Mouse (Mus musculus) C2C12 (cell line): Measurements from ENCODE around the gene Clk2. TPM values are rescaled to one million over a fixed set of nuclear protein-coding genes. Genes with fewer than 3 reads are reported as not detected.

Source experiments
- H3K27me3 ChIP-seq: one replicate; pipeline ENCODE4 v1.6.1; 2011; ENCODE audit not compliant: control insufficient read depth, insufficient read depth, insufficient read length
- H3K36me3 ChIP-seq: one replicate; pipeline ENCODE4 v1.6.1; 2011; ENCODE audit not compliant: control insufficient read depth, insufficient read depth
- H3K4me3 ChIP-seq: one replicate; pipeline ENCODE4 v1.5.1; 2011; ENCODE audit warnings: mild to moderate bottlenecking, control low read depth; ENCODE audit not compliant: poor library complexity, insufficient read depth, severe bottlenecking
- H3K79me2 ChIP-seq: one replicate; pipeline ENCODE4 v1.6.1; 2011; ENCODE audit not compliant: control insufficient read depth, insufficient read depth
- H3K79me3 ChIP-seq: one replicate; pipeline ENCODE4 v1.6.1; 2011; ENCODE audit warnings: low read depth, control low read depth
- H3ac ChIP-seq: one replicate; pipeline ENCODE3; 2011; ENCODE audit warnings: low read depth; ENCODE audit not compliant: control insufficient read depth, insufficient read length
- CEBPB ChIP-seq: IDR thresholded peaks from one replicate; pipeline ENCODE4 v1.6.1; 2011; ENCODE audit warnings: low read depth, mild to moderate bottlenecking, control low read depth, moderate library complexity
- CTCF ChIP-seq: IDR thresholded peaks from one replicate; pipeline ENCODE4 v1.5.1; 2011; ENCODE audit not compliant: control insufficient read depth, insufficient read depth, insufficient read length
- FOSL1 ChIP-seq: IDR thresholded peaks from one replicate; pipeline ENCODE4 v1.8.0; 2011; ENCODE audit warnings: mild to moderate bottlenecking, low read length; ENCODE audit not compliant: poor library complexity, insufficient read depth, severe bottlenecking
- MAX ChIP-seq: IDR thresholded peaks from one replicate; pipeline ENCODE4 v1.6.1; 2011; ENCODE audit warnings: mild to moderate bottlenecking, control low read depth
- MYOD1 ChIP-seq: IDR thresholded peaks from one replicate; pipeline ENCODE4 v1.6.1; 2011; ENCODE audit warnings: low read depth; ENCODE audit not compliant: control insufficient read depth, insufficient read length
- MYOG ChIP-seq: IDR thresholded peaks from one replicate; pipeline ENCODE4 v1.6.1; 2011; ENCODE audit not compliant: control insufficient read depth, insufficient read length; ENCODE audit errors: extremely low read depth
- USF1 ChIP-seq: IDR thresholded peaks from one replicate; pipeline ENCODE4 v1.6.1; 2011; ENCODE audit warnings: low read depth, mild to moderate bottlenecking, control low read depth, moderate library complexity
- polyA plus RNA-seq: library from polyadenylated mRNA; unstranded; fragments of >200 nt; fragmentation: generic; extraction: Trizol; gene quantifications from one replicate; pipeline ENCODE4 v1.2.1, GENCODE M21; 2012; ENCODE audit warnings: missing spikeins

The Clk2 gene
- polyA plus RNA-seq, 1 experiment: 14.5 TPM

DNA sequence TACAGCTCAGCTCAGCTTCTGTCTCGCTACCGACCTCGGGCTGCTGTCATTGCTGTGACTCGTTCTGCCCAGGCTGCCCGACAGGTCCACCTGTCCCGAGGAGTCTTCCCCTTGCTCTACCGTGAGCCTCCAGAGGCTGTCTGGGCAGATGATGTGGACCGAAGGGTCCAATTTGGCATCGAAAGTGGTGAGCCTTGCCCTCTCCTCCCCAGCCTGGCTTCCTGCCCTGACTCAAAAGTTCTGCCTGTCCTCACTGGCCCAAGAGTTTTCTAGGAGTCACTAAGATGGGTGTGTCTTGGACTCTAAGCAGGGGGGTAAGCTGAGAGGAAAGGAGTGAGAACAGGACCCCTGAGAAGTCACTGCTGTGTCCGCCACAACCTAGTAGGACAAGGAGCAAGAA, 19.8 kb upstream of the Clk2 start:
- Histone ChIP-seq H3K36me3 (no peaks in the 10 kb centered on the region), H3K27me3 (peaks cover 84% of the 10 kb centered on the region), H3ac (no peak overlapping the region), H3K79me2 (no peaks in the 10 kb centered on the region), H3K4me3 (no peak overlapping the region), H3K79me3 (no peaks in the 10 kb centered on the region)
- TF ChIP-seq FOSL1 (no peak), CEBPB (no peak), MYOG (no peak), MYOD1 (no peak), USF1 (no peak), CTCF (no peak), MAX (no peak)

DNA sequence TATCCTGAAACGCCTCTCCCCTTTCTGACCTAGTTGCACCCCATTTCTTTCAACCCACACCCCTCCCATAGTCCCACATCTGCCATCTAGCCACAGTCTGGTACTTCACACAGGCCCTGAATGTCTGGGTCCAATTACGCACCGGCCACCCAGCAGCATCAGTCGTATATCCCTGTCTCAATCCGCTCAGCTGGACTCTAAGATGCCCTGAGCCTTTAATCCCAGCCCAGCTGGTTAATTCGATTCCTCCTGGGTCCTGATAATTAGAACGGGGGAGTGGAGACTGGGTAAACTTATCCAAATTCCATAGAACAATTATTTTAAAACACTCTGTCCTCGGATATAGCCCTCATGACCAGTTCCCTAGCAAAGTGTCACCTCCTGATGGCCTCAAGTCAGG, 19.0 kb upstream of the Clk2 start:
- no peaks in the 10 kb centered on the region for H3K36me3 ChIP-seq
- H3K79me3 ChIP-seq: no peaks in the 10 kb centered on the region
- H3K27me3 ChIP-seq: peaks cover 85% of the 10 kb centered on the region
- no peak overlapping the region for H3ac ChIP-seq
- H3K4me3 ChIP-seq: no peak overlapping the region
- no peaks in the 10 kb centered on the region for H3K79me2 ChIP-seq
- no peak for TF ChIP-seq USF1
- TF ChIP-seq MYOD1: no peak
- no peak for TF ChIP-seq CTCF
- no peak for TF ChIP-seq MYOG
- no peak for TF ChIP-seq FOSL1
- no peak for TF ChIP-seq CEBPB
- TF ChIP-seq MAX: no peak

DNA sequence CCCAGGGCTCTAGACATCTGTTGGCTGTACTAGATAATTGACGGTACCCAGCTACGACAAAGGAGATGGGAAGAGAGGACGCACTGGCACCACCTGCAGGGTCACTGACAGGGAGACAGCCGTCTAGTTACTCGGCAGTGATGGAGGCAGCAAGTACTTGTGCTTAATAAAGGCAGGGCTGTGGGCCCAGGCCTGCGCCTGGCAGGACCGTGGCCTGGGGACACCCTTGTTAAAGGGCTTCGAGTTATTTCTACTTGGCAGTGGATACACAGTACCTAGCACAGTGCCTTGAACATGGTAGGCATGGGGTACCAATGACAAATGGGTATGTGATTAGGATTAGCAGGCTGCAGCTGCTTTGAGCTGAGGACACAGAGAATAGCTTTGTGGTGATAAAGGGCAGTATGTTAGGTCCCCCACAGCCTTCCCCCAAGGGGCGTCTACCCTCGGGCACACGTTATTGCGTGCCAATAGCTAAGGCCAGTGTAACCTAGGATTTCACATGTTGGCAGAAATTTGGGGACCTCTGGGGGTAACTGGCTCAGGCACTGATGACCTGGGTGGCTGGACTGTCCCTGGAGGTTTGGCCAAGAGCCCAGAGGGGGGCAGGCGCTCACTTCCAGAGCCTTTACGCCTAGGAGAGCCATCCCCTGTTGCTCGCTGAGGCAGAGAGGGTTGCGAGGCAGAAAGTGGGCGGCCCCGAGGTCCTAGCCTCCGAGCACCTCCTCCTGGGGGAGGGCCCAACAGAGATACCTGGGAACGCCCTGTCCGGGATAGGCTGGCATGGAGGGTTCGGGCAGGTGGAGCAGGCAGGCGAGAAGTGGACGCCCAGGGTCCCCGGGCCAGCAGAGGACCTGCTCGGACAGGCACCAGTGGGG, 17.3 kb upstream of the Clk2 start:
- H3K4me3 ChIP-seq: no peak overlapping the region
- H3K27me3 ChIP-seq: peaks cover 77% of the 10 kb centered on the region
- TF ChIP-seq FOSL1 (no peak), MYOG (no peak), CTCF (no peak), MYOD1 (no peak), USF1 (no peak), CEBPB (no peak), MAX (no peak)
- H3ac ChIP-seq: no peak overlapping the region
- H3K36me3 ChIP-seq: no peaks in the 10 kb centered on the region
- H3K79me2 ChIP-seq: no peaks in the 10 kb centered on the region
- no peaks in the 10 kb centered on the region for H3K79me3 ChIP-seq

DNA sequence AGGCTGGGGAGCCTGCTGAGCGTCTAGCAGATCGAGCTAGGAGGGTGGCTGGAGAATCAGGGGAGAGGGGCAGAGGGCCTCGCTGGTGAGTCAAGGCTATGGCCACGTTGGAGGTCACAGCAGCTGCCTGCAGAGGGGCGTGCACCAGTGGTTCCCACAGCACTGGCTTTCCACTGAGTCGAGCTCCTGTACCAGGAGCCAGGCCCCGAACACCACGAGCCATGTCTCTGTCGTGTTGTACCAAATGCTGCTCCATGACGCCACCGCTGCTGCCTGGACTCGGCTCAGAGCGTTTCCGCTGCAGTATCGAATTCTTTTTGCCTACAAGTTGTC, 16.6 kb upstream of the Clk2 start:
- H3K4me3 ChIP-seq: no peak overlapping the region
- peaks cover 77% of the 10 kb centered on the region for H3K27me3 ChIP-seq
- H3ac ChIP-seq: no peak overlapping the region
- no peaks in the 10 kb centered on the region for H3K36me3 ChIP-seq
- H3K79me2 ChIP-seq: no peaks in the 10 kb centered on the region
- no peaks in the 10 kb centered on the region for H3K79me3 ChIP-seq
- TF ChIP-seq MAX (no peak), CEBPB (no peak)

DNA sequence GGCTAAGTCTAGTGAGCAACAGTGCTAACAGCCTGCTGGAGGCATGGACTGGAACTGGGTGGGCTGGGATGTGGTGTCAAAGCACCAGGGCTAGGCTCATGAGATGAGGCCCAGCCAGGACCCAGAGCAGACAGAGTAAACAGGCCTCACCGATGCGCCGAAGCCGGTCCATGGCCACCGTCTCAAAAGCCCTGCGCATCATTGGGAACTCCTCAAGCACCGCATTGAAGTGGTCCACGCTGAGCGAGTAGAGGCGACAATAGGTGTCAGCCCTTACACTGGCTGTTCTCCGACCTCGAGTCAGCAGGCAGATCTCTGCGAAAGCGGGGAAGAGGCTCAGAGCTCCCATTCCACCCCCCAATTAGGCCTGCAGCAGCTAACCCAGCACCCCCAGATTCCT, 16.0 kb upstream of the Clk2 start:
- H3K4me3 ChIP-seq: no peak overlapping the region
- no peaks in the 10 kb centered on the region for H3K79me2 ChIP-seq
- TF ChIP-seq FOSL1 (no peak), USF1 (no peak), CTCF (no peak), CEBPB (no peak)
- H3K36me3 ChIP-seq: no peaks in the 10 kb centered on the region
- H3K27me3 ChIP-seq: peaks cover 71% of the 10 kb centered on the region
- H3ac ChIP-seq: no peak overlapping the region
- no peaks in the 10 kb centered on the region for H3K79me3 ChIP-seq

DNA sequence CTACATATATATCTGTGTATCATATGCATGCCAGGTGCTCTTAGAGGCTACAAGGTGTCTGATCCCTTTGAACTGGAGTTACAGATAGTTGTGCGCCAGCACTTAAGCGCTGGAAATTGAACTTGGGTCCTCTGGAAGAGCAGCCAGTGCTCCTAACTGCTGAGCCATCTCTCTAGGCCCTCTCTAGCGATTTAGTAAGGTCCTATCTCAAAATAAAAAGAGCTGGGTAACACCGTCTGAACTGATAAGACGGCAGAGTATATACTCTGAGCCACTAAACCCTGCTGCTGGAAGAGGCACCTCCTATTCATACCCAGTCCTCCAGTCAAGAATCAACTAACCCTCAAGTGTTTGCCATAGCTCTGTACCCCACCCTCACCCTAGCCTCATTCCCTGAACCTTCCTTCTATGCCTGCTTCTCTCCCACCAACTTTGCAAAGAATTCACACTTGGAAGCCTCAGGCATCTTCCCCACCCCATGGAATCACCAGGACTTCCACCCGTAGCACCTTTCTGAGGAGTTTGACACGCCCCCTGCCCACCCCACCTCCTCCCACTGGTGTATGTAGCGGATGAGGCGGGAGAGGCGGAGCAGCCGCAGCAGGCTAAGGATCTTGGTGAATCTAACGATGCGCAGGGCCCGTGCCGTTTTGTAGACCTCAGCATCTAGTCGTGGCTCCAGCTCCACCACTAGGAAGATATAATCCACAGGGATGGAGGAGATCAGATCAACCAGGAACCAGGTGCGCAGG, 12.3 kb upstream of the Clk2 start:
- Histone ChIP-seq H3K36me3 (no peaks in the 10 kb centered on the region), H3K79me2 (no peaks in the 10 kb centered on the region), H3K27me3 (peaks cover 63% of the 10 kb centered on the region), H3K4me3 (no peak overlapping the region), H3K79me3 (no peaks in the 10 kb centered on the region), H3ac (no peak overlapping the region)
- TF ChIP-seq CEBPB (no peak), MAX (no peak), USF1 (no peak), MYOD1 (no peak), MYOG (no peak), CTCF (no peak), FOSL1 (no peak)
